8 mouse cellular contexts compared by ENCODE assay signal in the genomic region with DNA sequence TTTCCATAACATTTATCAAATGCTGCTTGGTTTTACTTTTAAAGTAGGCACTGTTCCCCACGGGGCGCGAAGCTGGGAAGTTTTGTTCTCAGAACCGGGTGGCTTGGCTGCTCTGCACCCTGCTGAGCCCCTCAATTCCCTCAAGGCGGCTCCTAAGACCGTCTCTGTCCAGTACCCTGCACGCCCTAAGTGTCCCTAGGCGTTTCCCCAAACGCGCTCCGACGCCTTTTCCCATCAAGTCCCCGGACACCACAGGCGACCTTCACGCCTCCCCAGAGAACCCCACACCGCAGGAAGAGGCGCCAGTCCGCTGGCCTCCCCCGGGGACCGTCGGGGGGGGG. TPM values are rescaled to one million over a fixed set of nuclear protein-coding genes. Genes with fewer than 3 reads are reported as not detected.
DNase-seq lines count a peak whose midpoint lies in the region; ATAC-seq and TF ChIP-seq lines count a peak whose summit lies in the region.

No protein-coding gene starts in this region.

- peak overlapping the region; percentile 23; the same call in 1 of the 2 replicates for H3K9ac ChIP-seq in lung, embryonic 14.5 days
- H3K9ac ChIP-seq in hindbrain, embryonic 11.5 days (ENCODE audit: low read depth, low read length), result peak overlapping the region; percentile 72
- H3K9ac ChIP-seq in midbrain, embryonic 12.5 days (replicated peaks), result peak overlapping the region; percentile 68

- no peak for TF ChIP-seq CTCF in lung, embryonic 14.5 days (IDR thresholded peaks at IDR 0.05; ENCODE audit: low read depth)

- no peaks in the 10 kb centered on the region for H3K36me3 ChIP-seq in lung, embryonic 14.5 days (ENCODE audit: insufficient read depth)
- H3K36me3 ChIP-seq in hindbrain, embryonic 11.5 days (ENCODE audit: control insufficient read depth, insufficient read depth, low read length), result no peaks in the 10 kb centered on the region
- H3K36me3 ChIP-seq in midbrain, embryonic 12.5 days, result no peaks in the 10 kb centered on the region

- peaks cover 43% of the 10 kb centered on the region for H3K27me3 ChIP-seq in lung, embryonic 14.5 days (ENCODE audit: insufficient read depth, low read length)
- H3K27me3 ChIP-seq in hindbrain, embryonic 11.5 days (ENCODE audit: control insufficient read depth, insufficient read depth, low read length), result peaks cover 20% of the 10 kb centered on the region
- peaks cover 48% of the 10 kb centered on the region for H3K27me3 ChIP-seq in midbrain, embryonic 12.5 days

- peak; percentile 64; the same call in 1 of the 2 replicates for ATAC-seq in lung, embryonic 14.5 days (ENCODE audit: insufficient read depth)
- ATAC-seq in hindbrain, embryonic 11.5 days (ENCODE audit: low FRiP score), result peak; percentile 75
- peak; percentile 61 for ATAC-seq in midbrain, embryonic 12.5 days (ENCODE audit: low FRiP score, low read depth)

- H3K4me1 ChIP-seq in lung, embryonic 14.5 days (ENCODE audit: insufficient read depth), result no peaks in the 10 kb centered on the region
- H3K4me1 ChIP-seq in hindbrain, embryonic 11.5 days (replicated peaks; ENCODE audit: control insufficient read depth, insufficient read depth, low read length), result peaks cover 4% of the 10 kb centered on the region; the same call in 1 of the 2 replicates
- H3K4me1 ChIP-seq in midbrain, embryonic 12.5 days, result peaks cover 20% of the 10 kb centered on the region

- peak overlapping the region; percentile 97 for H3K4me2 ChIP-seq in lung, embryonic 14.5 days
- H3K4me2 ChIP-seq in hindbrain, embryonic 11.5 days (replicated peaks; ENCODE audit: low read depth, low read length), result peak overlapping the region; percentile 84
- H3K4me2 ChIP-seq in midbrain, embryonic 12.5 days (replicated peaks), result peak overlapping the region; percentile 99

- H3K4me3 ChIP-seq in lung, embryonic 14.5 days (ENCODE audit: low read depth, low read length), result peak overlapping the region; percentile 58
- H3K4me3 ChIP-seq in hindbrain, embryonic 11.5 days (ENCODE audit: low read depth, low read length), result peak overlapping the region; percentile 63
- peak overlapping the region; percentile 58 for H3K4me3 ChIP-seq in midbrain, embryonic 12.5 days

- DNase-seq in lung, embryonic 14.5 days, result peak; percentile 45
- DNase-seq in lung, postnatal 25 days (ENCODE audit: low spot score), result no peak
- DNase-seq in embryo, embryonic 11 days, result peak; percentile 61
- peak; percentile 56 for DNase-seq in hindbrain, embryonic 11.5 days (ENCODE audit: low spot score)
- DNase-seq in right cerebral cortex, postnatal 10 days (ENCODE audit: low spot score in 2 of 2), result no peak
- DNase-seq in right cerebral cortex, postnatal 36 days (ENCODE audit: low spot score in 2 of 2), result no peak
- DNase-seq in cerebellum, adult 9-10 months, result no peak

- 1% methylated on average over 21 of the region's 21 CpGs for WGBS in lung, embryonic 14.5 days
- under 1% methylated on average over 16 of the region's 21 CpGs for WGBS in hindbrain, embryonic 11.5 days
- WGBS in midbrain, embryonic 12.5 days, result under 1% methylated on average over 20 of the region's 21 CpGs

- H3K9me3 ChIP-seq in lung, embryonic 14.5 days (ENCODE audit: low read depth, low read length), result no peaks in the 10 kb centered on the region
- H3K9me3 ChIP-seq in hindbrain, embryonic 11.5 days (ENCODE audit: control insufficient read depth, low read length), result no peaks in the 10 kb centered on the region
- no peaks in the 10 kb centered on the region for H3K9me3 ChIP-seq in midbrain, embryonic 12.5 days

- no peak overlapping the region for H3K27ac ChIP-seq in lung, embryonic 14.5 days (ENCODE audit: low read depth)
- H3K27ac ChIP-seq in hindbrain, embryonic 11.5 days (ENCODE audit: low read depth, low read length), result no peak overlapping the region
- no peak overlapping the region for H3K27ac ChIP-seq in midbrain, embryonic 12.5 days (replicated peaks)

RNA-seq across cellular contexts. Expression of a gene that starts 0.3 kb away (rescaled TPM):
- polyA plus RNA-seq in lung, embryonic 14.5 days (2014; fragmentation: Nextera tagmentation; extraction: Ambion mirVana), result 0.42 and 0.68 TPM in 2 replicates
- 6.3 and 8.8 TPM in 2 replicates for polyA plus RNA-seq in hindbrain, embryonic 11.5 days (2014; fragmentation: Nextera tagmentation; extraction: Ambion mirVana)
- polyA plus RNA-seq in midbrain, embryonic 12.5 days (2016; fragmentation: Nextera tagmentation; extraction: Ambion mirVana), result 5.7 and 5.9 TPM in 2 replicates

Comparison
In these comparisons a context has a peak if more than half of its experiments do, and no peak if none do; other contexts are left out.
1. DNase-seq: peak in lung, embryonic 14.5 days (single experiment), embryo, embryonic 11 days (single experiment) and hindbrain, embryonic 11.5 days (single experiment); none in lung, postnatal 25 days (single experiment), right cerebral cortex, postnatal 10 days (0 of 2), right cerebral cortex, postnatal 36 days (0 of 2) and cerebellum, adult 9-10 months (single experiment).
2. Peak in every context shown above with its lines, with median percentiles within 50 percentile points of each other: ATAC-seq, H3K4me2 ChIP-seq, H3K4me3 ChIP-seq and H3K9ac ChIP-seq.